Mouse (Mus musculus) urinary bladder, adult 18-20 months (tissue): ENCODE results near the gene Ndufaf3.
A peak's percentile ranks its signal among the peaks of the same experiment; 100 is the strongest.
"Not testable (repeated sequence)": the region's sequence is repeated elsewhere in the genome, so short reads cannot be mapped to it uniquely, and the experiment has no call there.

Experiments
- DNase-seq, 2 experiments: peaks; one replicate each; pipeline ENCODE4 v3.0.0; 2022; ENCODE audit warnings: low spot score in 2 of 2, mixed read lengths in 2 of 2

Gene Ndufaf3

DNA sequence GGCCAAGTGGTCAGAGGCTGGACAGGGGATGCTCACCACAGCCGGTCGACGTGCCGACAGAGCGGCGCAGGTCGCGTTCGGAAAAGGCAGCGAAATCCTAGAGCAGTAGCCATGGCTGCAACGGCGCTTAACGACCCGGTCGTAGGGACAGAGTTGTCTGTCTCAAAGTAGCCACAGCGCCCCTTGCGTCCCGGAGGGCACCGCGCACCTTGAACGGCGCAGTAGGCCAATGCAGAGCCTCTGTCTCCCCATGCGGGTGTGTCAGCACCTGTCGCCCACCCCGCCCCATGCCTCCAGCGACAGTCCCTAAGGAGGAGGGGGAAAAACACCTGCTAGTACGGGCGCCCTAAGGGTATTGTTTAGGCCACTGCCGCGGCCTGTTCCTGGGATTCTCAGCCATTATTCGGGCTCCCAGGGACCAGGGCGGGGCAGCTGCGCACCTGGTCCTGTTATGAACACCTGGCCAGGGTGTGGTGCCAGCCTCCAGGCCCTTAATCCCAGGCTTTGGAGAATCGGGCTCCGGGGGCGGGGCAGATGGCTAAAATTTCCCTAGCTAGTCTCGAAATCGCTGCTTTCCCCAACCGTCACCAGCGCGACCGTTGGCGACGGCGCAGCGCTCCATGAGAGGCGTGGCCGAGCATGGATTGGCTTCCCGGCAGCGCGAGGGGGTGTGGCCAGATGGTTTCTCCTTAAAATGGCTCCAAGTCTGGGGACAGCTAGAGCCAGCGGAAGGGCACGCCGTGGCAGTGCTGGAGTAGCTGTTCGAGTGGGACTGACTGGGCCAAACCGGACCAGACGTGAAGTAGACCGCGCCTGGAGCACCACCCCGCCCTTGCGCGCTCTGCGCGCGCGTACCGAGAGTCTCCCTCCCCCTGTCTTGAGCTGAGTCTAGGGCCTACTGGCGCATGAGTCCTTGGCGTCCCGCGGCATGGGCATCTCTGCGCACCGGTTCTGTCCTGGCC lies at the start of gene Ndufaf3:
Ndufaf3 (minus strand) TSS at position 620 of the 962 bp plus-strand sequence.
- peak; percentile 93 to 97 for DNase-seq

DNA sequence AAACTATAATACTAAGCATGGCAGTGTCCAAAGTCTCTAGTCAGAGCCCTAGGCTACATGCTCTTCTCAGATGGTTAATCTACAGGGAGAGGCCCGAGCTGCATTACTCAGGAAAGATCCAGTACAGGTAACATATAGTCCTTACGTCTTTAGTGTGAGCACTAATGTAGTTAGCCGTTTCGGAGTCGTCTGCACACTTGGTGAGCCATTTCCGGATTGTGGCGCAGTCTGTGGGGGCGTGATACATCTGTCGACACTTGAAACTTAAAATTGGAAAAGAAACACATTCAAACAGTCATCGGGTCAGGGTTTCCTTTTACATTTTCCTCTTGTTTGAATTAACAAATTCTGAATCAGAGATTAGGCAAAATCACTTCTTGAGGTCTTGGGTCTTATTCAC lies 44.3 kb upstream of the Ndufaf3 start:
- no peak for DNase-seq

DNA sequence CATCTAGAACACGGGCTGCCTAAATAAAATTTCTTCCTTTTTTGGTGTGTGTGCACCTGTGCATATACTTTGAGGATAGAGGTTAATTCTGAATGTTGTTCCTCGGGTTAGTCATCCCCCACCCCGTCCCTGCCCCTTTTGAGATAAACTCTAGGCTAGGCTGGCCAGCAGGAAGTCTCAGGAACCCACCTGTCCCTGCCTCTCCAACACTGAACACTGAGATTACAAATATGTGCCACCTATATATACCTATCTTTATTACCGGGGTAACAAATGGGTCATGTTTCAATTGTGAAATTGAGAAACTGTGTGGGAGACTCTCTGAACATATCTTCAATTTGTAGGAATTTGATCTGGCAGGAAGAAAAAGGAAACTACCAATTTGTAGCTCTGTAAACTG lies 41.7 kb upstream of the Ndufaf3 start:
- DNase-seq, result no peak

DNA sequence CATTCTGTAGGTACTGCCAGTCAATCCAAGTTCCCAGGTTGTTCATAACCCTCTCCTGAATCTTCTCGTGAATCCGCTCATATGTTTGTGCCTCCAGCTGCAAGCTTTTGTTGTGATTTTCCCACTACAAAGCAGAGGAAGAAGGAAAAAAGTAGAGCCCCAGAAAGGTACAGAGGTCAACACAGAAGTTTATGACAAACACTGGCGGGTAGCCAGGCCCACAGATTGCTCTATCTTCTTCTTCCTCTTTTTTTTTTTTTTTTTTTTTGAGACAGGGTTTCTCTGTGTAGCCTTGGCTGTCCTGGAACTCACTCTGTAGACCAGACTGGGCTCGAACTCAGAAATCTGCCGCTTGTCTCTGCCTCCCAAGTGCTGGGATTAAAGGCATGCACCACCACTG lies 40.7 kb upstream of the Ndufaf3 start:
- DNase-seq, result not testable (repeated sequence)

DNA sequence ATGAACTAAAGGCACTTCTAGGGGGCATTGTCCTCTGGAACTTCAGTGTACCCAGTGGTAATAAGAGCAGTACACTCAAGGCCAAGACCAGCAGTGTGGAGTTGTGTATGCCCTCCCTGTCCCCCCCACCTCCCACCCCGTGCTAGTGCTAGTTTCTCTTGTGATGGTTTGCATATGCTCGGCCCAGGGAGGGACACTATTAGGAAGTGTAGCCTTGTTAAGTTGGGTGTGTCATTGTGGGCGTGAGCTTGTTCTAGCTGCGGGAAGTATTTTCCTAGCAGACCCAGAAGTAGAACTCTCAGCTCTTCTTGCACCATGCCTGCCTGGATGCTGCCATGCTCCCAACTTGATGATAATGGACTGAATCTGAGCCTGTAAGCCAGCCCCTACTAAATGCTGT lies 34.8 kb upstream of the Ndufaf3 start:
- no peak for DNase-seq

DNA sequence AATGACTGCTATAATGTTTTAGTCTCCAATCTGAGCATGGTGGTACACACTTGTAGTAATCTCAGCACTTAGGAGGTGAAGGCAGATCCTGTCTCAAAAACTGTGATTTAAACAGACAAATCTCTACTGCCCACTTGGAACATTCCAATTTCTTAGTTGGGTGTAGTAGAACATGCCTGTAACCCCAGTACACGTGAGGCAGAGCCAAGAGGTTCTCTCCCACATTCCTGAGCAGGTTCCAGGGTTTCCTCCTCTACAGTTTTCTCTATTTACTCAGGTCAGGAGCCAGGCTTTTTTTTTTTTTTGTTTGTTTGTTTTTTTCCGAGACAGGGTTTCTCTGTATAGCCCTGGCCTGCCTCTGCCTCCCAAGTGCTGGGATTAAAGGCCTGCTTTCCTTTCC lies 32.8 kb upstream of the Ndufaf3 start:
- DNase-seq, result no peak

DNA sequence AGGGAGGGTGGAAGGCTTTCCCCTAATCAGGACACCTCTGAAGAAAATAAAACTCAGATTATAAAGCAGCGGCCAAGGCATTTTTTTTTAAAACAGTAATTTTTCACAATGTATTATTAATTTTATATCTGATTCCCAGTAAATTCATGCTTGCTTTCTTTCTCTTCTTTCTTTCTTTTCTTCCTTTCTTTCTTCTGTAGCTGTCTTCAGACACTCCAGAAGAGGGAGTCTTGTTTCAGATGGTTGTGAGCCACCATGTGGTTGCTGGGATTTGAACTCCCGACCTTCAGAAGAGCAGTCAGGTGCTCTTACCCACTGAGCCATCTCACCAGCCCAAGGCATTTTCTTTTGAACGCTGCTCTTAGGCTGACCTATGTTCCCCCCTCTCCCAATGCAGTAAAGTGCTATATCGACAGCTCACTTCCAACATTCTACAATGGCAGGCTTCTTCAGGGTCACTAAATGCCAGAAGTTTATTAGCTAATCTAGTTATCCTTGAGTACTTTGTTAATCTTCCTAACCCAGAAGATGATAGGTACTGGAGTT lies 31.9 kb upstream of the Ndufaf3 start:
- no peak for DNase-seq

DNA sequence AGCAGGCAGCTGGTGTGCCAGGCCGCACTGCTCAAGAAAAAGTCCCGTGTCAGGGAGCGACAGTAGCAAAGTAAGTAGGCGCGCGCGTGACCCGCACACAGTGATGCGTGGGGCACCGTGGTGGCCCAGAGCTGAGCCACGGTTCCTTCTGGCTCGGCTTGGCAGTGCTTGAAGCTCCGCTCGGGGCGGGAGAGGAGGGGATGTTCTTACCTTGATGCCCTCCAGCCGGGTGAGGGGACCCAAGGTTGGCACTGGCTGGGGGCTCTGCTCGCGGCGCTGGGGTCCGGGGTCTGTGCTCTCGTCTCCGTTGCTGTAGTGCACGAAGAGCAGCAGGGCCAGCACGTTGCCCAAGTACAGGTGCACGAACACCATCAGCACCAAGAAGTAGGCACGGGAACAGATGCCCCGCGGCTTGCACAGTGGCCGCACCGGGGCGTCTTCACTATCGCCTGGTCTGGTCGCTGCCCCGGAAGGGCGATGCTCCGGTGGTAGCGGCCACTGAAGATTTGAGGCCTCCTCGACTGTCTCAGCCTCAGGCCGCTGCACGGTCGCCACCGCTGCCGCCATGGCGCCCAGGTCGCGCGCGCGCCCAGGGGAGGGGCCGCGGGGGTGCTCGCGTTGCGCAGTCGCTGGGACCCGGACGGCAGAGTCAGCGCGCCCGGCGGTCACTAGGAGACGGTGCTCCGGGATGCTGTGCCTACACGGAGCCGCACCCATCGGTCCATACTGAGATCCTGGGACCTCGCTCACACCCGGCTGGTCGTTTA lies 29.9 kb upstream of the Ndufaf3 start, which contains the start of gene P4htm:
P4htm (minus strand) TSS at position 670 of the 767 bp plus-strand sequence.
- DNase-seq, result peak in 1 of 2 experiments; percentile 53

DNA sequence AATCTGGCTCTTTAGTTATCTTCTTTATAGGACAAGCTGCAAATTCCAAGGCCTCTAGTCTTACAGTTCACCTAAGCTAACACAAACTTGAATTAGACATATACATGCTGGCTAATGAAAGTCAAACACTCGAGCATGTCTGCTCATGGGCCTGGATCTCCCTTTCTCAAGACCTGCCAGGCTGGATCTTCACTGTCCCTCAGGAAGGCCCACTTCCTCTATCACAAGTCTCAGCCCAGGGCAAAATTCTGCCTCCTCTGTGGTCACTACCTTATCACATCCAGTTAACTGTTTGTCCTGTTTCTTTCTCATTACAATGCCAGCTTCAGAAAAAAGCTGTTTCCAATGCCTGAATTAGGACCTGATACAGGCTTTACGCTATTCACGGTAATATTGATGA lies 27.1 kb upstream of the Ndufaf3 start:
- DNase-seq, result no peak

DNA sequence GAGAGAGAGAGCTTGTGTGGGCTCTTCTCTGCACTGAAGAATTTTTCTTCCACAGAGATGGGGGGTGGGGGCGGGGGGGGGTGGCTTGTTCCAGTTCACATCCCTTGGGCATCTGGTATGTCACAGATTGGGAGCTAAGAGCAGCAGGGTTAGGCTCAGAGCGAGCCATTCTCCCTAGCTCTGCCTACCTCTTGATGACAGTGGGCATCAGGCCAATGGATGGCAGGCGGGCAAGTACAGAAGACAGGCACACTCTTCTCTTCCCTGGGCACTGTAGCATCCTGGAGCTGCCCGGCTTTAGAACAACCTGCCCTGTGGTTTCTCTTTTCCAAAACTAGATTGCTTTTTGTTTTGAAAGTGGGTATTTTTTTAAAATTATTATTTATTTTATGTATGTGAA lies 24.2 kb upstream of the Ndufaf3 start:
- DNase-seq, result no peak

DNA sequence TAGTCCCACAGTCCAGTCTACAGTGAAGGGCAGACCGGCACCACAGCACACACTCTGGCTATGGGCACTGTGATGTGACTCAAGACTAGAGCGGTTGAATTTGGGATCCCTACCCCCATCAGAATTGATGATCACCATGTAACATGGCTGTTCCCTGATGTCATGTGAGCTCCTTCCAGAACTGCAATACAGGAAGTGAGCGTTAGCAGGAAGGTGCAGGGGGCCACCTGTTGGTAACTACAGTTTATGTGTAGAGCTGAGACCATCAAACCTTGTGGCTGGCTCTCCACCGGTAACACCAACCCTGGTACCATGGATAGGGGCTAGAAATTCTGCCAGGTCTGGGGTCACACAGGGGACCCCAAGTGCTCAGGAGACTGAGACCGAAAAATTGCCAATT lies 22.0 kb upstream of the Ndufaf3 start:
- no peak for DNase-seq

DNA sequence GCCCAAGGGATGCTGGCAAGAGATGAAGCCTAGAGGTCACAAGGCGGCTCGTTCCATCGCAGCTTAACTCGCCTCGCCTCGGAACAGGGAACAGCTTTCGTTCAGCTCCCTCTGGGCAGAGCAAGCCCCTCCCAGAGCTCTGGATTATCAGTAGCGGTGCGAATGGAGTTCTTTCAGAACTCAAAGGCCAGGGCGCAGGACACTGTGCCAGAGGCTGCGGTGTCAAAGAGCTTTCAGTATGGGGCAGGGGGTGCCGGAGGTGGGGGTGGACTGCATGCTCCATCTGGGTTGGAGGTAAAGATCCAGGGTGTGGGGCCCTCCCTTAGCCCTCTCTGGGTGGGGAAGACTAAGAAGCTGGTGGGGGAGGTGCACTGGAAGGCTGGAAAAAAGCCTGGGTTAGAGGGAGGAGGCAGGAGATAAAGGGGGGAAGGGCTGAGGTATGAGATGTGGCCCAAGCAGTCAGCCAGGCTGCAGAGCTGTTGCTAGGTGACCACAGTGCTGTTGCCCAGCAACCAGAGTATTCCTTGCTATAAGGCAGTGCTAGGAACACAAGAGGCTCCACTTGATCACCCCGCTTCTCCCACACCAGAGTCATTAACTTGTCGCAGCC lies 20.4 kb upstream of the Ndufaf3 start:
- peak in 1 of 2 experiments; percentile 65 for DNase-seq

DNA sequence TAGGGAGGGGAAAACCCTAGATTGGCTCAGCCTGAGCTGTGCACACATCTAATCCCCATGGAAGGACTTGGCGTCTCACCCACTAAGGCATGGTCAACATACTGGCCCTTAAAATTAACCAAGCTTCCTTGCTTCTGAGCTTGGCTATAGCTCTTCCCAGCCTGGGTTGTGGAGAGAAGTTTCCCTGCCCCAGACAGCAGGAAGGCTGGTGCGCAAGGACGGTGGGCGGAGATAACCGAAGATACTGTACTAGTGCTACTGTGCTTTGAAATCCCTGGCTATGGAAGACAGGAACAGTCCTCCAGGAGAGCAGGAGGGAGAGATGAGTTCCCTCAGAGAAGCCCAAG lies 12.1 kb upstream of the Ndufaf3 start:
- DNase-seq, result no peak

DNA sequence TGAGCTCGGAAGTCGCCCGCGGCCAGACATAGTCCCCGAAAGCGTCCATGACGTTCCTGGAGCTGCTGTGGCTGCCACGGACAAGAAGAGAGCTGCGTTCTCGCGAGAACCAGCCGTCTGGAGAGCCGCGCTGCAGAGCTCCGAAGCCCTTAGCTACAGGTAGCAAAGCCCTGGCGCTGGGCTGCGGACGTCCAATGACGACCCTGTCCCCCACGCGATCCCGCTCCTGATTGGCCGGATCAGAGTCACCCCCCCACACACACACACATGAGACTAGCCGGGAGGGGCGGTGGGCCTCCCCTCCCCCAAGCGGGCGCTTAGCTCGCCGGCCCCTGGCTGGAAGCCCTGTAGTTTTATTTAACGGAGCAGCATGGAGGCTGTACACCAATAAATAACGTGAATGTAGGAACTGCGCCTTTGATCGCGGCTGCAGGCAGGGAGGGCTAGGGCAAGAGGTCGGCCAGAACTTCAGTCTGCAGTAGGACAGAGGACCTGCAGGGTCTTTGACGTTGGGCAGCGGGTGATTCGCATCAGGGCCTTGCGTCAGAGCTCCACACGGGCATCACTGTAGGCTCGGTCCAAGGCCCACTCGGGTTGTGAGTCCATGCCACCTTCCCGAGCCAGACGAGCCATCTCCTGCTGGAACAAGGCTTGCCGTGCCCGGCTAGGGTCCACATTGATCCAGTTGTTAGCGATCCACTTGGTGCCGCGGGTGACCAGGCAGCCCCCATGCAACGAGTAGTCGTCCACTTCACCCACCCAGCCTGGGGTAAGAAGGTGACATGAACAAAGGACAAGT lies 11.5 kb upstream of the Ndufaf3 start, which contains the start of gene Wdr6:
Wdr6 (minus strand) TSS at position 195 of the 799 bp plus-strand sequence.
- DNase-seq, result peak; percentile 80 to 84

DNA sequence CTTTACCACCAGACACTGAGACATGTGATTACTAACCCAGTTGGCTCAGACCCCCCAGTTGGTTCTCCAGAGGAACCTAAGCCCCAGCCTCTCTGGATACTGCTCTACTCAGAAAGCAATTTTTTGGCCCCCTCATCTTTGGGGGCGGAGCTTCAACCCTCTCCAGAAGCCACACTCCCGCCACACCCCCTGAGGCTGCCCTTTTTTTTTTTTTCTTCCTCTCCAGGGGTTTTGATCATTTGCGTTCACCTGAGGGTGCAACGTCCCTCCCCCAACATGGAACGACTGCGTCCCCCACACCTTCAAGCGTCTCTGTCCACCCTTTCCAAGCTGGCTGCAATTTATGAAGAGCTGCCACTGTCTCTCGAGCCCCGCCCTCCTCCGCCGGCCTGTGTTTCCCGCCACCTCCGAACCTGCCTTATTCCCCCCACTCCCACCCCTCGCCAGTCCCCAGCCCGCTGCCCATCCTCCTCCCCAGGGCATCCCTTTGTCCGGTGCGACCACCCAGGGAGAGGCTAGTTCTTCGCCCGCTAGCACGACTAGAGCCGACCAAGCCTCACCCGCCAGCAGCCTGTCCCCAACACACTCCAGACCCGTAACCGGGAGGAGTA lies 10.8 kb upstream of the Ndufaf3 start:
- no peak for DNase-seq

DNA sequence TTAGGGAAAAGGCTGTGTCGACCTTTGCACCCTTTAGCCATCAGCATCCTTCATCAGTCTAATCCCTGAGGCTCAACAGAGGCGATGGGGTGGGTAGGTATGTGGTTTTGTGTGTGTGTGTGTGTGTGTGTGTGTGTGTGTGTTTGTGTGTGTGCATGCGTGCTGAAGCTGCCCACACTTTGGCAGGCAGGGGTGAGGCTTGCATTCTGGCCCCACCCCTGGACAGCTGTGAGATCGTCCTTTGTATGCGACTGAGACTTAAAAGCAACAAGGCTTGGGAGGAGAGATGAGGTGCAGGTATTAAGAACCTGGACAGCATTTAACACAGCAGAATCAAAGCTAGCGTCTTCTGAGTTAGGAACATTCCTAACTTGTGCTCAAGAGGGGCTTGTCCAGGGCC lies 9.8 kb upstream of the Ndufaf3 start:
- no peak for DNase-seq

DNA sequence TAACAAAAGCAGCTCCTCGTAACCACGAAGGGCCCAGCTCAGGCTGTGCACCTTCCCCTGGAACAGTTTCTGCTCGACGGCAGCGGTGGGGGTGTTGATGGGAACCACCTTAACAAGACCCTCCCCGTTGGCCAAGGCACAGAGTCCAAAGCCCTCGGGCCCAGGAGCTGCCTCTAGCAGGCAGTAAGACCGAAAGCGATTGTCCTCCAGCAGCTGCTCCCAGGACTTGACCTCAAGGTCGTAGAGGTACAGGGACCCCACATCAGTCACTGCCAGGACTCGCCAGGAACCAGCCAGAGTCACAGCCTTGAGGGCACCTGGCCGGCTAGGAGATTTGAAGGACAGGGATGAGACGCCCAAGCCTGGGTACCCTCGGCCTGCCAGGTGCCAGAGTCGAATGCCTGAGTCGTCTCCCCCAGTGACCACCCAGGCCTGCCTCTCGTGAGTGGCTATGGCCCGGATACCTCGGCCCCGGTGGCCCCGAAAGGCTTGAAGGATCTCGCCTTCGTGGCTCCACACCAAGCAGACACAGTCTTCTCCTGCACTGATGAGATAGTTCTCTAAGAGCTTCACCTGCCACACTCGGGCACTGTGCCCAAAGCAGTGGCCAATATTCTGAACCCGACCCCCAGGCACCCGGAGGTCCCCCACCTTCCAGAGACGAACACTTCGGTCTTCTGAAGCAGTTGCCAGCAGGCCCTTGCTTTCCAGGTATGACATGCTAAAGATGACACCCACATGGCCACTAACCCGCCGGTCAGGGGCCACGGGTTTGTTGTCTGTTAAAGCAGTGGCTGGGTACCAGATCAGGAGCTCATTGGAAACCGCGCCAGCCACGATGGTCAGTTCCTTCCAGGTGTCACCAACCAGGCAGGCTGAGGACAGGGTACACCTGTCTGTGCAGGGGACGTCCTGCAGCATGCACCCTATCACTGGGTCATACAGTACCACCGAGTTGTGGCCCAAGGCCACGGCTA lies 8.4 kb upstream of the Ndufaf3 start:
- DNase-seq, result no peak

DNA sequence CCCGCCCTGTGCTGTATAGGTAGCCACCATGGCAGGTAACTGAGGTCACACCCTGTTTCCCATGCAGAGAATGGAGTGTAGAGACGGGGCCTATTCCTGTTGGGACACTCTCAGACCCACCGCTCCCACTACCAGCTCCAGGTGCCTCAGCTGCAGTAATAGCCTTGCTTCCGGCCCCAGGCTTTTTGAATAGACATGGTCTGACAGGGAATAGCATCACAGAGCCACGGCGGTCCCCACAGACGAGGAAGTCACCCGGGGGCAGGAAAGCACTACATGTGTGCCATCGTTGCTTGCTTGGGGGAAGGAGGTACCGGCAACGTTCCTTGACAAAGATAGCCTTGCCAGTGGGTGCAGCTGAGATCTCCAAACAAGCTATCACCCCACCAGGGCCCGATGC lies 7.7 kb upstream of the Ndufaf3 start:
- no peak for DNase-seq
